Mouse (Mus musculus) midbrain, embryonic 14.5 days (tissue): ENCODE measurements at regions not wholly inside any gene's neighbourhood (a gene's known extent, or its start where the extent isn't known, plus 50 kb on each side); places are given as distances from the start of the nearest gene placed in this dataset.
"Not testable (repeated sequence)": the region's sequence is repeated elsewhere in the genome, so short reads cannot be mapped to it uniquely, and the experiment has no call there.

Experiments
- ATAC-seq: fragments of 200-750 bp; cut with Nextera tagmentation; 2 replicates; pipeline ENCODE4 v1.8.0; 2017; ENCODE audit warnings: moderate number of reproducible peaks, moderate library complexity; ENCODE audit not compliant: low FRiP score, low TSS enrichment
- DNase-seq: peaks from one replicate; pipeline ENCODE4 v3.0.0-alpha.2; 2015
- H3K27ac ChIP-seq: fragments of 300-500 bp; sonication (generic); replicated peaks from 2 replicates; pipeline ENCODE4 v1.5.1; 2014; ENCODE audit warnings: mild to moderate bottlenecking, low read depth, low read length, moderate library complexity
- H3K27me3 ChIP-seq: fragments of 300-500 bp; sonication (generic); 2 replicates; pipeline ENCODE4 v1.6.1; 2014; ENCODE audit warnings: low read length, control low read depth, mixed read lengths; ENCODE audit not compliant: control insufficient read depth, insufficient read depth
- H3K36me3 ChIP-seq: fragments of 300-500 bp; sonication (generic); 2 replicates; pipeline ENCODE4 v1.6.1; 2014; ENCODE audit warnings: low read length, control low read depth; ENCODE audit not compliant: control insufficient read depth, insufficient read depth
- H3K4me1 ChIP-seq: fragments of 300-500 bp; sonication (generic); 2 replicates; pipeline ENCODE4 v1.6.1; 2014; ENCODE audit warnings: mild to moderate bottlenecking, antibody characterized with exemption, low read length, control low read depth; ENCODE audit not compliant: control insufficient read depth, insufficient read depth
- H3K4me2 ChIP-seq: fragments of 300-500 bp; sonication (generic); 2 replicates; pipeline ENCODE4 v1.6.1; 2014; ENCODE audit warnings: mild to moderate bottlenecking, low read length, moderate library complexity
- H3K4me3 ChIP-seq: fragments of 300-500 bp; sonication (generic); replicated peaks from 2 replicates; pipeline ENCODE4 v1.5.1; 2014; ENCODE audit warnings: low read depth, low read length
- H3K9ac ChIP-seq: fragments of 300-500 bp; sonication (generic); replicated peaks from 2 replicates; pipeline ENCODE4 v1.6.1; 2014; ENCODE audit warnings: mild to moderate bottlenecking, low read length, moderate library complexity
- H3K9me3 ChIP-seq: fragments of 300-500 bp; sonication (generic); 2 replicates; pipeline ENCODE4 v1.6.1; 2016; ENCODE audit warnings: low read length, control low read depth, mixed read lengths; ENCODE audit not compliant: control insufficient read depth
- WGBS: fragments of 180-500 bp; shearing (Covaris S2); extraction: QIAGEN DNeasy Blood & Tissue Kit; methylation state at CpG from one replicate; pipeline ENCODE4 v1.1.7; 2014; 5-methylcytosine and 5-hydroxymethylcytosine counted together

GRCm38 (mm10) chr10:46122409-46122808 lies 544.8 kb downstream of the Hace1 start:
- not testable (repeated sequence) for H3K4me1 ChIP-seq, DNase-seq, H3K9me3 ChIP-seq, H3K27me3 ChIP-seq, H3K4me2 ChIP-seq, ATAC-seq, H3K9ac ChIP-seq, H3K4me3 ChIP-seq, H3K27ac ChIP-seq, H3K36me3 ChIP-seq
- WGBS = 88% methylated on average over 2 of the region's 2 CpGs

- H3K27ac ChIP-seq = no peak overlapping the region
- no peak overlapping the region for H3K9ac ChIP-seq
- no peaks in the 10 kb centered on the region for H3K4me1 ChIP-seq
- H3K36me3 ChIP-seq = no peaks in the 10 kb centered on the region
- no peaks in the 10 kb centered on the region for H3K9me3 ChIP-seq
- ATAC-seq (no peak), DNase-seq (no peak)
- H3K4me2 ChIP-seq = no peak overlapping the region
- H3K4me3 ChIP-seq = no peak overlapping the region
- no peaks in the 10 kb centered on the region for H3K27me3 ChIP-seq
These were observed 546.2 kb downstream of the Hace1 start for GRCm38 (mm10) chr10:46123795-46124194.

- Histone ChIP-seq H3K4me1 (no peaks in the 10 kb centered on the region), H3K9me3 (no peaks in the 10 kb centered on the region), H3K36me3 (no peaks in the 10 kb centered on the region), H3K9ac (no peak overlapping the region), H3K27ac (no peak overlapping the region), H3K27me3 (no peaks in the 10 kb centered on the region), H3K4me2 (no peak overlapping the region), H3K4me3 (no peak overlapping the region)
- DNase-seq (no peak), ATAC-seq (no peak)
- 60% methylated on average over 2 of the region's 2 CpGs for WGBS
These were observed 557.6 kb downstream of the Hace1 start for GRCm38 (mm10) chr10:46135120-46135748.

- 82% methylated on average over 2 of the region's 2 CpGs for WGBS
- no peaks in the 10 kb centered on the region for H3K4me1 ChIP-seq
These were observed 596.4 kb downstream of the Hace1 start for GRCm38 (mm10) chr10:46174035-46174434.

GRCm38 (mm10) chr10:46185763-46186458 lies 608.3 kb downstream of the Hace1 start:
- no peaks in the 10 kb centered on the region for H3K27me3 ChIP-seq
- no peak overlapping the region for H3K9ac ChIP-seq
- 67% methylated on average over 4 of the region's 4 CpGs for WGBS
- H3K27ac ChIP-seq = no peak overlapping the region
- no peaks in the 10 kb centered on the region for H3K9me3 ChIP-seq
- no peak overlapping the region for H3K4me3 ChIP-seq
- ATAC-seq = no peak
- H3K36me3 ChIP-seq = no peaks in the 10 kb centered on the region
- H3K4me2 ChIP-seq = no peak overlapping the region
- DNase-seq = peak; percentile 11
- H3K4me1 ChIP-seq = no peaks in the 10 kb centered on the region

More at GRCm38 (mm10) chr10:46174035-46174434, 596.4 kb downstream of the Hace1 start:
- Histone ChIP-seq H3K9ac (no peak overlapping the region), H3K27ac (no peak overlapping the region), H3K4me2 (no peak overlapping the region), H3K36me3 (no peaks in the 10 kb centered on the region), H3K27me3 (no peaks in the 10 kb centered on the region), H3K4me3 (no peak overlapping the region), H3K9me3 (no peaks in the 10 kb centered on the region)
- DNase-seq = no peak
- ATAC-seq = no peak

- no peaks in the 10 kb centered on the region for H3K36me3 ChIP-seq
- no peaks in the 10 kb centered on the region for H3K4me1 ChIP-seq
- no peak for ATAC-seq
- H3K9me3 ChIP-seq = no peaks in the 10 kb centered on the region
- H3K4me3 ChIP-seq = no peak overlapping the region
- H3K4me2 ChIP-seq = no peak overlapping the region
- no peak for DNase-seq
- H3K27ac ChIP-seq = no peak overlapping the region
- no peaks in the 10 kb centered on the region for H3K27me3 ChIP-seq
- H3K9ac ChIP-seq = no peak overlapping the region
These were observed 616.5 kb downstream of the Hace1 start for GRCm38 (mm10) chr10:46194143-46194542.

- peak; percentile 40 for DNase-seq
- ATAC-seq = no peak
- no peaks in the 10 kb centered on the region for H3K9me3 ChIP-seq
- WGBS = 20% methylated on average over 7 of the region's 7 CpGs
- no peak overlapping the region for H3K4me3 ChIP-seq
- H3K36me3 ChIP-seq = no peaks in the 10 kb centered on the region
- H3K4me1 ChIP-seq = peaks cover 4% of the 10 kb centered on the region; the same call in 1 of the 2 replicates
- H3K9ac ChIP-seq = no peak overlapping the region
- H3K27ac ChIP-seq = peak overlapping the region; percentile 58
- H3K27me3 ChIP-seq = no peaks in the 10 kb centered on the region
- no peak overlapping the region for H3K4me2 ChIP-seq
These were observed 649.3 kb downstream of the Hace1 start for GRCm38 (mm10) chr10:46226837-46227402.

- Histone ChIP-seq H3K4me2 (no peak overlapping the region), H3K4me3 (no peak overlapping the region), H3K27me3 (no peaks in the 10 kb centered on the region), H3K9me3 (no peaks in the 10 kb centered on the region), H3K36me3 (no peaks in the 10 kb centered on the region), H3K27ac (no peak overlapping the region), H3K9ac (no peak overlapping the region), H3K4me1 (peaks cover 4% of the 10 kb centered on the region; the same call in 1 of the 2 replicates)
- 74% methylated on average over 4 of the region's 4 CpGs for WGBS
- DNase-seq (no peak), ATAC-seq (no peak)
These were observed 652.0 kb downstream of the Hace1 start for GRCm38 (mm10) chr10:46229608-46230007.

GRCm38 (mm10) chr10:46235581-46235980 lies 658.0 kb downstream of the Hace1 start:
- H3K4me1 ChIP-seq = no peaks in the 10 kb centered on the region
- H3K27ac ChIP-seq = no peak overlapping the region
- no peak overlapping the region for H3K9ac ChIP-seq
- no peaks in the 10 kb centered on the region for H3K27me3 ChIP-seq
- no peaks in the 10 kb centered on the region for H3K9me3 ChIP-seq
- ATAC-seq (no peak), DNase-seq (peak; percentile 67)
- H3K4me2 ChIP-seq = no peak overlapping the region
- no peak overlapping the region for H3K4me3 ChIP-seq
- 67% methylated on average over 2 of the region's 2 CpGs for WGBS
- no peaks in the 10 kb centered on the region for H3K36me3 ChIP-seq
